Mouse (Mus musculus): Measurements from ENCODE around the gene Ankrd33.

The Ankrd33 gene

DNA sequence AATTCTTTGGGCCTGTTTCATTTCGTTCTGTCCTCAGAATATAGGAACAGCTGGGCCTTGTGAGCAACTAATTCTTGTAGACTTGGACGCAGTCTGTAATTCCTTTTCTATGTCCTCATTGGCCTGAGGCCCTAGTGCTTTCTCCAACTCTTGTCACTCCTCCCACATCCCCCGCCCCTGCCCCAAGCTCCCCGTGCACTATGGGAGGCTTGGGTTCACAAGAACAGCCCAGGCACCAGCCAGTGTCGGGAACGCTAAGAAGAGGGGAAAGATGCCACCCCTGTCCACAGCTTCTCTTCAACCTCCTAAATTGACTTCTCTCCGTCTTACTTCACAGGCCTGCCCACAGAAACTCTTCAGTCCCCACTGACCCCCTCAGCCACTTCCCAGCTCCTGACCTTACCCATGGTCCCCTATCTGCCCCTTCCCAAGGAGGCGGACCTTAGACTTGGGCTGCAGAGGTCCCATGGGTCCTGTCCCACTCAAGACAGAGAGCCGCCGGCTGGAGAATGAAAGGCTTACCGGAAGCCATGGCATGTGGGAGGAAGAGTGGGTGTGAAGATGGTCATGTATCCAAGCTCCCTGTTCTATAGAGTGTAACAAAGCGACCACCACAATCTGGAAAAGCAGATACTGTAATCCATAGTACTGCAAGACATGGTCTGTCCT, 11.5 kb downstream of the Ankrd33 start:
- no peak for DNase-seq

GRCm38 (mm10) chr15:101128181-101129089, 12.9 kb downstream of the Ankrd33 start, which contains the start of gene Acvrl1:
TSS of gene Acvrl1 (plus strand) at chr15:101128522.
- DNase-seq = no peak

DNA sequence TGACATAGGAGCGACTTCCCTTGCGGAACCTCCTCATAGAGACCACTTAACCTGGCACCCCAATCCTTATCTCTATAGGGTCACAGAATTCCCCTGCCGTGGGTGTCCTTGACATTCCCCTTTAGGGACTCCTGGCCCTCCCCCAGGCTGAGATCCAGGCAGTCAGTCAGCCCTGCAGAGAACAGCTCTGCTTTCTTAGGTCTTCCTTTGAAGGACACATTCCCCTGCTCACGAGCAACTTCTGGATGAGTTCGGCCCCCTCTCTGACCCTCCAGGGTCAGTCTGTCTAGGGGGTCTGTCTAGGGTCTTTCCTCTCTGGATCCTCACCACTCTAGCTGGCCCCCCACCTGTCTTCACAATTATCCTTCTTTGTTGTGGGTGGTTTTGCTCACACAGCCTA, 13.9 kb downstream of the Ankrd33 start:
- DNase-seq = no peak

DNA sequence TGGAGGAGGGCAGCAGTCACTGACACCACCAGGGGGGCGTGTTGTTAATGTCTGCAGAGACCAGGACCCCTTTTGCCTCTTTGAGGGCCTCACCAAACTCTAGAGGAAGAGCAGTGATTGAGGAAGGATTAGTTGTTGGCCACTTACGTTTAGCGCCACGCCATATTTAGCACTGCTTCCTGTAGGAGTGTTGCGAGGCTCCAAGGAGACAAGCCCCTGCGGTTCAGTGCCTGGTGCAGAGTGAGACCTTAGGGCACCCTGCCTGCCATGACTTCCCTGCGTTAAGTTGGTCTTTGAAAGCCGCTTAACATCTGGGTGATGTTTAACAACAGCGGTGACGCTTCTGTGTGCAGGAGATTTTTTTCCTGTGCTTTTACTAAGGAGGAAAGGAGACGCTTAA, 15.9 kb downstream of the Ankrd33 start:
- DNase-seq = no peak

DNA sequence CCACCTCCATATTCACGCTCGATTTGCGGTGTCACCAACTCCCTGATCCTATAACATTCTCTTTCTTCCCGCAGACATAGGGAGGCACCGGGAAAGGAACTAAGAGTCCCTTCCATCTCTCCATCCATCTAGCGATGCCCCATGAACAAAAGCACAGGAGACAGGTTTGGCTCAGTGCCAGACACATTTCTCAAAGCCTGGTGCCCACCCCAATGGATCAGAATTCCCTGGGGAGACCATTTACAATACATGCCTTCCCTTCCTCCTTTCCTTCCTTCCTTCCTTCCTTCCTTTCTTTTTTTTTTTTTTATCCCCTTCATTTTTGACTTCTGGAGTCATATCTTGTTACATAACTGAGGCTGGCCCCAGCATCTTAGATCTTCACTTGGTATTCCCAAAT, 16.5 kb downstream of the Ankrd33 start:
- DNase-seq = no peak

GRCm38 (mm10) chr15:101132761-101133160, 17.2 kb downstream of the Ankrd33 start:
- DNase-seq = no peak

DNA sequence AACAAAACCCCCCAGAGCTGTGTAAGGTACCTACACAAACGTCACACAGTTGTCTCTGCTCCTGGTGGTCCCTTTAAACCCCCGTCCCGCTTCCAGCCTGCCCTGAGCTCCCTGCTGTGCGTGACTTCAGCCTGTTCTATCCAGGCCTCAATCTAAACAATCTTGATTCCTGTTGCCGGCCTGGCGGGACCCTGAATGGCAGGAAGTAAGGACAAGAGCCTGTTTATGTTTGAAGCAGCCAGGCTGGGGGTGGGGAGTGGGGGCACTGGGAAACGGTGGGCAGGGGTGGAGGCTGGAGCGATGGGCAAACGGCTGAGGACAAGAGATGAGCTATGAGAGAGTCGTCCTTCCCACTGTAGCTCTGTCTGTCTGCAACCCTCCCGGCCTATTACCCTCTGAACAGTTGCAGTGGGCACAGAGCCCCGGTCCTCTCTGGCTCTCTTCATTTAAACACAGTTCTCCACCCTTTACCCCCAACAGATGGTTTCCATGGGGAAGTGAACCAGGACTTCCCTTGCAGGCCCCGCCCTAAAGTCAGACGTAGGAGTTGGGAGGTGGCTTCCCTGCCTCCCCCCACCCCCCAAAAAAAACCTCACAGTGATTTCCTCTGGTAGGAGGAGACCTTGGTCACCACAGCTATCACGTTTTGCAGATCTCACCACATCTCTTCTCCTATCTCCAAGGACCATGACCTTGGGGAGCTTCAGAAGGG, 18.6 kb downstream of the Ankrd33 start:
- no peak for DNase-seq

DNA sequence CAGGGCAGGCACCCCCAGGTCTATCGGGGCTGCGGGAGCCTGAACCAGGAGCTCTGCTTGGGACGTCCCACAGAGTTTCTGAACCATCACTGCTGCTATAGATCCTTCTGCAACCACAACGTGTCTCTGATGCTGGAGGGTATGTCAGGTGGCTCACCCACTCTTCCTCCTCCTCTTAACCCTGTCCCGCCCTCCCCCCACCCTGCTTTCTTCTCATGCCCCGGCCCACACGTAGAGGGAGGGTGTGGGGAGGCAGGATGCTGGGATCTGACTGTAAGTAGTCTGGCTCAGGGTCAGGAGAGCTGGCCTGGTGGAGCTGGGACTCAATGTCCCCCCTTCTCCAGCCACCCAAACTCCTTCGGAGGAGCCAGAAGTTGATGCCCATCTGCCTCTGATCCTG, 19.9 kb downstream of the Ankrd33 start:
- DNase-seq = no peak

DNA sequence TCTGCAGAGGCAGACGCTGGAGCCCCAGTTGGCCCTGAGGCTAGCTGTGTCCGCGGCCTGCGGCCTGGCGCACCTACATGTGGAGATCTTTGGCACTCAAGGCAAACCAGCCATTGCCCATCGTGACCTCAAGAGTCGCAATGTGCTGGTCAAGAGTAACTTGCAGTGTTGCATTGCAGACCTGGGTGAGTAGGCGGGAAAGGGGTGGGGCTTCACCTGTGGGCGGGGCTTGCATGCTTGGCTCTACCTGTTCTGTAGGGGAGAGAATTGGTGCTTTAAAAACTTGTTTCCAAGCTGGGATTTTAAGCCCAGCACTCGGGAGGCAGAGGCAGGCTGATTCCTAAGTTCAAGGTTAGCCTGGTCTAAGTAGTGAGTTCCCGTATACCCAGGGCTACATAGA, 21.9 kb downstream of the Ankrd33 start:
- DNase-seq = no peak

DNA sequence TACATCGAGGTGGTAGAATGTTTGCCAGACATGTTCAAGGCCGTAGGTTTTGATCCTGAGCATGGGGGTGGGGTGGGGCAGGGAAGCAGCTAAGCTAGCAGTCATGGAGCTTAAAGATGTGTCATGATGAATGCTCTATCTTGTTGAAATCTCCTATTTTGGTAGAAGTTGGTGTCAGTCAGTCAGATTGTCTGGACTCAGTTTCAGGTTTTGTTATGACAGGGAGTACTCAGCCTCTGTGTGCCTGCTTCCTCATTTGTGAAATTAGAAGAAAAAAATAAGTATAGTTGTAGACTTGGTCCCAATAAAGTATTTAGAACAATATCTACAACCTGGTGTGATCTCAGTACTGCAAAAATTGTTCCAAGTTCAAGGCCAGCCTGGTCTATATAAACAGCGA, 23.1 kb downstream of the Ankrd33 start:
- DNase-seq = no peak

- DNase-seq = no peak
These were observed 24.3 kb downstream of the Ankrd33 start for GRCm38 (mm10) chr15:101139885-101140284.

GRCm38 (mm10) chr15:101140587-101140986, 25.0 kb downstream of the Ankrd33 start:
- DNase-seq = no peak

DNA sequence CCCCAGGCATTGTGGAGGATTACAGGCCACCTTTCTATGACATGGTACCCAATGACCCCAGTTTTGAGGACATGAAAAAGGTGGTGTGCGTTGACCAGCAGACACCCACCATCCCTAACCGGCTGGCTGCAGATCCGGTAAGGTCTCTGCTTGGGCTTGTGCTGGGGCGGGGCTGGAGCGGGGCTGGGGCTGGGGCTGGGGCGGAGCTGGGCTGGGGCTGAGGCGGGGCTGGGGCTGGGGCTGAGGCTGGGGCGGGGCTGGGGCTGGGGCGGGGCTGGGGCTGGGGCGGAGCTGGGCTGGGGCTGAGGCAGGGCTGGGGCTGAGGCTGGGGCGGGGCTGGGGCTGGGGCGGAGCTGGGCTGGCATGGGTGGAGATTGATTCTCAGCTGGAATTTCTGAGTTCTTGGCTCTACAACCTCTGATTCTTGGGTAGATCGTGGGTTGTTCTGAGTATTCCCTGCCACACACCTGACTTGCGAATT, 25.5 kb downstream of the Ankrd33 start:
- no peak for DNase-seq

GRCm38 (mm10) chr15:101142672-101143071, 27.1 kb downstream of the Ankrd33 start:
- no peak for DNase-seq

- peak; percentile 53 for DNase-seq
These were observed 27.9 kb downstream of the Ankrd33 start for GRCm38 (mm10) chr15:101143494-101143893.

- no peak for DNase-seq
These were observed 28.6 kb downstream of the Ankrd33 start for GRCm38 (mm10) chr15:101144176-101144575.

DNA sequence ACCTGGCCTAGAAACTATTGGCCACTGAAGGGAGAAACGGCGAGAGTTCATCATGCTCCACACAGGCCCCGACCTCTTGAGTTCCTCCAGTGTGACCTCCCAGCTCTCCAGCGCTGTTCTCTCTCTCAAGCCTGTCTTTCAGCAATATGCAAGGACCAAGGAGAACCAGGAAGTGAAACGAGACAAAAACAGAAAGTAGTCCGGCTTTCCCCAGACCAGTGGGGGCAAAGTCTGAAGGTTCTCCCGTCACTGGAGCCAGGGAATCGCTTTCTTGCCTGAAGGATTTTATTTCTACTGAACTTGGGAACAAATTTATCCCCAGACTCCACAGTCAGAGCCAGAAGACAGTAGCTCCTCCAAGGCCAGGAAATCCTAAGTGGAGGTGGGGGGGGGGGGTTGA, 29.2 kb downstream of the Ankrd33 start:
- DNase-seq = peak; percentile 49

- DNase-seq = peak; percentile 95
These were observed 30.0 kb downstream of the Ankrd33 start for GRCm38 (mm10) chr15:101145424-101146099.

GRCm38 (mm10) chr15:101146100-101146965, 30.8 kb downstream of the Ankrd33 start:
- DNase-seq = no peak

DNA sequence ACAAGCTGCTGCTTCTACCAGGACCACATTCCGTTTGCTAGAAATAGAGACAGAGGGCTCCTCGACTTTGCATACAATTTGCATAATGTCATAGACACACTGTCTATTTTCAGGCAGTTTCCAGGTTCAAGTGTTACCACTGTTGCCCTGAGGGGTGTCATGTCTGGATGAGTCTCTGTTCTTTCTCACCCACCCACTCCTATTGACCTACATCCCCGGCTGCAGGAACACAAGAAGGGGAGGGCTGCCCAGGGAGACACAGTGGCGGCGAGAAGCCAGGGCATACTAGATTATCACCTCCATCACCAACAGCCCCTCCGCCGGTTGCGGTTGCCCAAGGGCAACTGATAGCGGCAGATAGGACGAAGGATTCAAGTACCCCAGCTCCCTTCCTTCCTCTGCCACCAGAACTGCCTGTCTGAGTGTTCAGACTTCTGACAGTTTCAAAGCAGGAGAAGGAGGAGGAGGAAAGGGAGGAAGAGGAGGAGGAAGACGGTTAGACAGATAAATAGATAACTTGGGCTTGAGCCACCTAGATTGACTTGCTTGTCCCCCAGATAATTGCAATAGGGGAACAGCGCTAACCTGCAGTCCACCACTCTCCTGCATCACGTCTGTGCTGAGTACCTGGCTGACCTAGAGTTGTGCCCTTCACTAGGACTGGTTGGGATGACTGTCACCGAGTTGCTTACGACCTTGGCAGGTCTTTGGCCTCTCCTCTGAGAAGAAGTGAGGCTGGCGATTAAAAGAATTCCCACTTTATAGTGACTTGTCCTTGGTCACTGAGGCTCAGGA, 31.8 kb downstream of the Ankrd33 start:
- DNase-seq = no peak

- no peak for DNase-seq
These were observed 32.3 kb downstream of the Ankrd33 start for GRCm38 (mm10) chr15:101147910-101148273.
